Mouse (Mus musculus): ENCODE data around the gene Pnpla3. TPM values are rescaled to one million over a fixed set of nuclear protein-coding genes. Genes with fewer than 3 reads are reported as not detected.
"Not testable (repeated sequence)": the region's sequence is repeated elsewhere in the genome, so short reads cannot be mapped to it uniquely, and the experiment has no call there.

Pnpla3 gene
- 1 to 10 TPM; 1.9 to 2.9 TPM for total RNA-seq (2021)

DNA sequence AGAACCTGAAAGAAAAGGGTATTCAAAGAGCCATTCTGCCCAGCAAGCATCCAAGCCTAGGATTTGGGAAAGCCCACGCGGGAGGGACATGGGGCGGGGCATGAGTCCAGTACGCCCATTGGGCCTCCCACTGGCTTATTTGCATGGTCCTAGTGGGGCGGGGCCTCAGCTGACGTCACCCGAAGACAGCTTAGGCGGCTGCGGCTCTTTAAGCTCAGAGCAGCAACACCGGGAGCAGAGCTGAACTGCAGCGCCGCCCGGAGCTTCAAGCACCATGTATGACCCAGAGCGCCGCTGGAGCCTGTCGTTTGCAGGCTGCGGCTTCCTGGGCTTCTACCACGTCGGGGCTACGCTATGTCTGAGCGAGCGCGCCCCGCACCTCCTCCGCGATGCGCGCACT, at the start of gene Pnpla3:
Gene Pnpla3 (plus strand): TSS at position 238 of the 400 bp plus-strand sequence.
- DNase-seq: peak; percentile 93 to 94
- intact Hi-C loops (cut with DNase I): loop anchor here (5.0 kb wide), 1 partner anchor 95 kb away; no protein-coding TSS in a partner anchor

DNA sequence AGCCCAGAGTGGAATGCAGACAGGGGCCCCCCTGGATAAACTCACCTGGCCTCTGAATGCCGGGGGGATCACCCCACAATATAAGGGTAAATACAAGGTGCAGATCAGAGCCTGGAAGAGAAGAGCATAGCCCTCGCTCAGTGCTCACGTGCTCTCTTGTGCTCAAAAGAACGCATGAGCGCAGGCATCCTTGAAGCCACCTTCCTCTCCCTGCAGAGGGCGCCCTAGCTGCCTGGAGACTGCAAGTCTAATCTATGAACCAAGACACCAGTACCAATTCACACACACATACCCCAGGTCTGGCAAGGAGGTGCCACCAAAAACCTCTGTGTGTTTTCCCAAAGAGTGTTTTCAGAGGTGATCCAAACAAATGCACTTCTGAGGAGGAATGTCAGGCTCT, 47.0 kb upstream of the Pnpla3 start:
- intact Hi-C loops (cut with DNase I): loop anchor here (2.0 to 5.0 kb wide), 3 partner anchors 48 to 510 kb away; partner anchors contain the start of gene Samm50
- DNase-seq: peak in 1 of 2 experiments; percentile 24

DNA sequence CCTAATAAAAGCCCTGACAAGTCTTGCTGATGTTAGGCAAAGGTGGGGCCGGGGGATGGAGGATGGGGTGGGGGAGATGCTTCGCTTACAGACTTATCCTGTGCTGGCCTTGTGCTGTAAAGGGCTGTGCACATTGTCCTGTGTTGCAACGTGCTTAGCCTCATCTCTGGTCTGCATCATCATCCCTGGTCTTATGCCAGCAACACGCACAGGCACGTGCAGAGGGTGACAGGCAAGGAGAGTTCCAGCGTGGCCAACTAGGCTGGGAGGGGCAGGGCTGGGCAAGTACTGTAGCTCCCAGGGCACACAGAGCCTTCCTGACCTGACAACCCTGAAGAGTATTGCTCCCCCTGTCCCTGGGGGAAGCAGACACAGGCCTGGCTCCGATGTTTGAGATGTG, 46.6 kb upstream of the Pnpla3 start:
- intact Hi-C loops (cut with DNase I): loop anchor here (2.0 to 5.0 kb wide), 3 partner anchors 48 to 510 kb away; partner anchors contain the start of gene Samm50
- no peak for DNase-seq

DNA sequence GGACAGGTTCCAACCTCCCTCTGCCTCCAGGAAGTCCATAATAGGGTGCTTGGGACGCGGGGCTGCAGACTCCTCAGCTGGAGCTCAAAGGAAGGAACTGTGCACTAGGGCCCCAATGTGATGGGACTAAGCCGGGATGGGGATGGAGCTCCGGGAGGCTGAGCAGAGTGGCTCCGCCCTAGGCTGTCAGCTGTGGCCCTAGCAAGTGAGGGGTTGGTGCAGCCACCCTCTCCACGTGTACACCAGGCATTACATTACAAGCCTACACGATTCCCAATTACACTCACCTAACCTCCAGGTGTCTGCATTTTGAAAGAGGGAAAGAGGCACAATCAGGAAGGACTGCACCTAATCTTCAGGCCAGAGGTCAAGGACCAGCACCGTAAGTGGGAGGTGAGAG, 44.6 kb upstream of the Pnpla3 start, which contains the start of gene Pnpla5:
Gene Pnpla5 (minus strand): TSS at position 101 of the 400 bp plus-strand sequence.
- DNase-seq: no peak
- intact Hi-C loops (cut with DNase I): loop anchor here (5.0 kb wide), 1 partner anchor 69 kb away; the partner anchor contains the start of gene Samm50

DNA sequence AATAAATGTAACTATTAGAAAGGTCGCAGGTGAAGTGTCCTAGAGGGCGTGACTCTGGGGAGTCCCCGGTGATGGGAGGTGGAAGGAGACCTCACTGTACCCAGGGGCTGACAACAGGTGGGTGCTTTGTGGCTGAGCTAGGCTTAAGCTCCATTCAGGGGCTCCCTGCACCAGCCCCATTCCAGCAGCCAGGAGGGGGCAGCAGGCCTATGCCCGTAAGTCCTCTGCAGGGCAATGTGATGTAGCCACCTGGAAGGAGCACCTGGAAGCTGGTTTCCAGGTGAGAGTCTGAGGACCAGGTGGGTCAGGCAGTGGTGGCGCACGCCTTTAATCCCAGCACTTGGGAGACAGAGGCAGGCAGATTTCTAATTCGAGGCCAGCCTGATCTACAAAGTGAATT, 43.6 kb upstream of the Pnpla3 start:
- intact Hi-C loops (cut with DNase I): loop anchor here (5.0 kb wide), 1 partner anchor 68 kb away; the partner anchor contains the start of gene Samm50
- DNase-seq: no peak

DNA sequence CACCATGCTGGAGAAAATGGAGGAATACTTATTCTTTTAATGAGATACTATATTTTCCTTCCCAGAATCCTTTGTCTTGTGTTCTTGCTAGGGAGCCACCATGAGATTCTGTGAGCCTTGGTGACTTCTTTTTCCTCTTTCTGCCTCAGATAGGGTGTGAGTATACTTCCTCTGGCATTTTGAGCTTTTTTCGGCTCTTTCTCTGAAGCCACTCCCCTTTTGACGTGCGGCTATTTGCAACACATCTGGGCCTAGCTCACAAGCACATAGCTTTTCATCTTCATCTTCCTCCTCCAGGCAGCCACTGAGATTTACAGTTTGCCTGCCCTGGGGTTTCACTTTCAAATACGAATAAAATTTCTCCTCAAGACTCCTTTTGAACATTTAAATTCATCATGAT, 41.2 kb upstream of the Pnpla3 start:
- no peak for DNase-seq
- intact Hi-C loops (cut with DNase I): no loop called here

DNA sequence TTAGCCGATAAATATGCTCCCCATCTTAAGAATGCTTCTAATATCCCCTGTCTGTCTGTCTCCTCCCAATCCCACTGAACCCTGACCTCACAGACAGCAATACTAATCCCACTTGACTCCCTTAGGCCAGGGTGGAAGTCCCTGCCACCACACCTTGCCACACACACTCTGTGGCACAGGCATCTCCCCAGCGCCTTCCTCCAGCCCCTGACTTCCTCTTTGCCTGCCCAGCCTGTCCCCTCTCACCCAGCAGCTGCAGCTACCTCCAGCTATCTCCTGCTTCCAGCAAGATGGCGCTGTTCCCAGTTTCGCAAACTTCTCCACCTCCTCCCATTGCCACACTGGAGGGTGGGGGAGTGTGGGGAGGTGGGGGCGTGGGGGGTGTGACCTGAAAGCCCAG, 40.8 kb upstream of the Pnpla3 start:
- no peak for DNase-seq
- intact Hi-C loops (cut with DNase I): no loop called here

DNA sequence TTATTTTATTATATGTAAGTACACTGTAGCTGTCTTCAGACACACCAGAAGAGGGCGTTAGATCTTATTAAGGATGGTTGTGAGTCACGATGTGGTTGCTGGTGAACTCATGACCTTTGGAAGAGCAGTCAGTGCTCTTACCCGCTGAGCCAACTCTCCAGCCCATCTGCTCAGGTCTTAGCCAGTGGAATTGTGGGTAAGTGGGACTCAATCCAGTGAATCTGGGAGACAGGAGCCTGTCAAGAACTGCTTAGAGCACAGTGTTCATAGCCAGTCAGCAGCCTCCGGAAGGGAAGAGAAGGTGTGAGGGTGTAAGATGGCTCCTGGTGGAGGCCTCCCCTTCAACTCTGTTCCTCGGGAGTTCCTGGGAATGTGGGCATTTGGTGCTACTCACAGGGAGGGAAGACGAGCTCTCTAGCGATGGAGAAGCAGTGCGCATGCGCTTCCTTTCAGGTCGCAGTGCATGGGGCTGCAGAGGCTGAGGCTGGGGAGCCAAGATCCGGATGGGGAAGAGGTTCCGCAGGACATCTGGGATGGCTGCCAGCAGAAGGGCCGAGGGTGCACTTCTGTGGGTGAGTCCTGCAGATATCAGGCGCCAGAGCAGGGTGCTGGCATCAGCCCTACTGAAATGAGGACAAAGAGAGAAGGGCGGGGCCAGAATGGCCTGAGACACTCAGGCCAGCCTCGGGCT, 36.4 kb upstream of the Pnpla3 start:
- peak; percentile 70 to 72 for DNase-seq
- intact Hi-C loops (cut with DNase I): loop anchor here (10.0 kb wide), 1 partner anchor 294 kb away; no protein-coding TSS in a partner anchor

DNA sequence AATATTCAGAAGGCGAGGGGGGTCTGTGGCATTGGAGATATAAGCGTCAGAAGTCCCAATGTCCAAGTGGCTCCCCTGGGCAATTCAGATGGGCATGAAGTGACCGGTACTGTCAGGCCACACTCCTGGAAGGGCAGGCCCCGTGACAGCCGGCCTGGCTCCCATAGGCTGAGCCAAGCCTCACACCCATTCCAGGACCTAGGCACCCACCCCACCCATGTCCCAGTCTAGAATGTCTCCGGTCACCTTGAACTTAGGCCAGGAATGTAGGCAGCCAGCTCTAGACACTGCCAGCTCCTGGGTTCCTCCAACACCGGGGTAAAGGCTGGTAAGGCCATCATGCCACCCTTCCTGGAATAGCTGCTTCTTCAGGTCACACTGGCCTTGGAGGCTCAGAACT, 35.7 kb upstream of the Pnpla3 start:
- DNase-seq: peak; percentile 55 to 59
- intact Hi-C loops (cut with DNase I): loop anchor here (10.0 kb wide), 1 partner anchor 293 kb away; no protein-coding TSS in a partner anchor

DNA sequence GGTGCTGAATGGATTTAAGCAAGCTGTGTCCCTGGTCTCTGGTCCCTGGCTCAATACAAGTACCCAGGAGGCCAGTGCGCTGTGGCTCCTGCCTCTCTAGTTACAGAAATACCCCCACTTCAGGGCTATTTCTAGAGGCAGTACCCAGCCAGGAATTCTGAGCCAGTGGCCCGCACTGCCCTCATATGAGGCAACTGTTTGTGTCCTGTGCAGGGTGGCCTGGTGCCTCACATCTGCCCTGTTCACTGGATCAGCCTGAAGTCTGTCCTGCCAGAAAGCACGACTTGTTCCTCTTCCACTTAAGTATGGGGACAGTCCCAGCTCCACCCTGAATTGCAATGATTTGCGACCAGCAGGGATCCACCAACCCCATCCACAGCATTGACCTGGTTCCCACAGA, 34.2 kb upstream of the Pnpla3 start:
- peak; percentile 38 to 51 for DNase-seq
- intact Hi-C loops (cut with DNase I): loop anchor here (10.0 kb wide), 1 partner anchor 291 kb away; no protein-coding TSS in a partner anchor

DNA sequence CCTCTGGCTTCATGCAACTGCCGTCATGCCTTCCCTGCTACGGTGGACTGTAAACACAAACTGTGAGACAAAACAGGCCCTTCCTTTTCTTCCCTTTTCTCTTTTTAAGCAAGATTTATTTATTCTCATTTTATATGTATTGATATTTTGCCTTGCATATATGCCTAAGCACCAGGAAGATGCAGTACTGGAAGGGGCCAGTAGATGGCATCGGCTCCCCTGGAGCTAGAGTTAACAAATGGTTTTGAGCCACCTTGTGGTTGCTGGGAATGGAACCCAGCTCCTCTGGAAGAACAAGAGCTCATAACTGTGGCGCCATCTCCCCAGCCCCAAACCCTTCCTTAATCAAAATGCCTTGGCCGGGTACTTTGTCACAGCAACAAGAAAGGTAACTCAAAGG, 32.2 kb upstream of the Pnpla3 start:
- intact Hi-C loops (cut with DNase I): loop anchor here (10.0 kb wide), 1 partner anchor 289 kb away; no protein-coding TSS in a partner anchor
- DNase-seq: peak in 1 of 2 experiments; percentile 24

DNA sequence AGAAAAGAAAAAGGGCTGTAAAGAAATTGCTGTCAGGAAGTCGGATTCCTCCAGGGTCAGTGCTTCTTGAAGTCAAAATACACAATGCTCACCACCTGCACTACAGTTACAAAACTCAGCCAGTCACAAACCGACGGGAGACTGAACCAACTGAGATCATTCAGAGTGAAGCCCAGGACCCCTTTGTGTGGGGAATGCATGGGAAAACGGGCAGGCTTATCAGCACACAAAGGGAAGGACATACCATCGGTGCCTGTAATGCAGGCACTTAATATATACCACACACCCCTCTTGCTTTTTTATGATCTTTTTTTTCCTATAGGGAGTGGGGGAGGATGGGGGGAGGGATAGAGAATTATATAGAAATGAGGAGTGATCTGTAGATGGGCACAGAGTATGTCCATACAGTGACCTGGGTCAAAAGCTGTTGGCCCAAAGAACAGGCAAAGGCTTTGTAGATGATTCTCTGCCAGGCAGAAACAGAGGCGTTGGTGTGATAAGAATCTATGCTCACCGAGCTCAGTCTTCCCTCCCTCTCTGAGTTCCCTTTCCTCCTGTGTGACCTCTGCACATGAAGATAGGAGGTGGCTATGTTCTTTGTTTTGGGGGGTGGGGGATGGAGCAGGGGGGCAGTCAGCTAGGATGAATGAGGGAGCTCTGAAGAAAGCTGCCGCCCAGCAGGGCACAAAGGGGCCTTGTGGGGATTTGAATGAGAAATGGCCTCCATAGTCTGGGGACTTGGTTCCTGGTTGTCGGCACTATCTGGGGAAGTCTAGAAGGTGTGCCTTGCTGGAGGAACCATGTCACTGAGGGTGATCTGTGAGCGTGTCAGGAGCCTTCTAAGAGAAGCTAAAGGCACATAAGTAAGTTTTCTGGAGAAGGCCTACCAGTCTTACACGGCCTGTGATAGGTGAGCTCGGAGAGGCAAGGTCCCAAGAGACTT, 30.9 kb upstream of the Pnpla3 start:
- no peak for DNase-seq
- intact Hi-C loops (cut with DNase I): loop anchor here (2.0 to 10.0 kb wide), 2 partner anchors 58 to 288 kb away; no protein-coding TSS in a partner anchor

DNA sequence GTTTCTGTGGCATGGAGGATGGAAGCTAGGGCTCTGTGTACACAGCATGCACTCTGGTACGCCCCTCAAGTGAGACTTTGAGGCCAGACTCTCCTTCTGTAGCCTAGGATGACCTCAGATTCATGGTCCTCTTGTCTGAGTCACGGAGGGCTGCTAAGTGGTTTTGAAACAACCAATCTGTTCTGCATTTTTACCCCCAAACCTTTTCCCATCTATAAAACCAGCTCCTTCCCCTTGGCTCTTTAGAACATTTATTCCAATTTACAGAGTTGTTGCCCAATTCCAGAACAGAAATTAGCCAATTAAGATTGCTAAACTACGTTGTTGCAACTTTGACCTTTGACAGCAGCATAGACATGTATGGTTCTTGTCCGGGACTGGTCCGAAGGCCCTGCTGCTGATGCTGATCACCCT, 28.0 kb upstream of the Pnpla3 start:
- DNase-seq: no peak
- intact Hi-C loops (cut with DNase I): loop anchor here (10.0 kb wide), 1 partner anchor 285 kb away; no protein-coding TSS in a partner anchor

DNA sequence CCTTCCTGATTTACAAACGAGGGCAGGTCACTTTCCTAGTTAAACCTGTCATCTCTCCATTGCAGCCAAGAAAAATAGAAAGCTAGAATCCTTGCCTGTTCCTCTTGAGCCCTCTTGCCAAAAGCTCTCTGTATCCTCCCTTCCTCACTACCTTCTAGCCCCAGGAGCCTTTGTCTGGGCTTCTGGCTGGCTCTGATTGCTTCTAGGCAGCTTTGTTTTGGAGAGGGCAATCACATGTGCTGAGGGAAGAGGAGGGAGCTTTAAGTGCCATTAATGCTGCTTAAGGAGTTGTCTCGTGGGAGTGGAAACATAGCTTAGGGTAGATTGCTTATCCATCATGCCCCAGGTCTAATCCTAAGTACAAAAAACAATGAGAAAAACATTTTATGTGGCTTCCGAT, 27.5 kb upstream of the Pnpla3 start:
- DNase-seq: no peak
- intact Hi-C loops (cut with DNase I): no loop called here

DNA sequence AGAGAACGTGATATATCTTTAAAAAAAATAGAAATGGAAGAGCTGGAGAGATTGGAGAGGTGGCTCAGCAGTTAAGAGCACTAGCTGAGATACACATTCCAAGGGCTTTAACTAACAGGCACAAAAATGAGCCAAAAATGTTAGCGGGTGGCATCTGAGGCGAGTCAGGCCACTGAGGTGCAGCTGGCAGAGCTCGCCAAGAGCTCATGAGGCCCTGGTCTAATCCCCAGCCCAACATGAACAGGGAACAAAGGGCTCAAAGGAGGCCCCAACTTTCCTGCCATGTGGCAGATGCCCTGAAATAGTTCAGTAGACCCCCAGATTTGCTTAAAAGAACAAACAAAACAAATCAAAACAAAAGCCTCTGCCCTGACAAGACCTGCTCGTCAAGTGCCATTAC, 26.7 kb upstream of the Pnpla3 start:
- DNase-seq: no peak
- intact Hi-C loops (cut with DNase I): no loop called here

DNA sequence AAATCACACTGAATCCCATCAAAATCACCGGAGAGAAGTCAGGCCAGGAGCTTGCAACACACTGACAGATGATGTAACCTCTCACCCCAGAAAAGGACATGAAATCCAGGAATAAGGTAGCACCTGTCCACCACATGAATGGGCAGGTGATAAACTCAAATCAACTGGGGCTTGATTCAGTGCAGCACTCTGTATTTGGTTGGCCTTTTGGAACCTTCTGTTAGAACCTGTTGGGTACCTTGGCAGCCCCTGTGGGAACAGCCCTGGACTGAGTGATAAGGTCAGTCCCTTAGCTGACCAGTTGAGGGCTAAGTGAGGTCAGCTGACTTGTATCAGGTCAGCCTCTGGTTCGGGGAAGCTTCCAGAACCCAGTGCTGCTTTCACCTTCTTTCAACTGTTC, 11.5 kb upstream of the Pnpla3 start:
- intact Hi-C loops (cut with DNase I): no loop called here
- DNase-seq: no peak

DNA sequence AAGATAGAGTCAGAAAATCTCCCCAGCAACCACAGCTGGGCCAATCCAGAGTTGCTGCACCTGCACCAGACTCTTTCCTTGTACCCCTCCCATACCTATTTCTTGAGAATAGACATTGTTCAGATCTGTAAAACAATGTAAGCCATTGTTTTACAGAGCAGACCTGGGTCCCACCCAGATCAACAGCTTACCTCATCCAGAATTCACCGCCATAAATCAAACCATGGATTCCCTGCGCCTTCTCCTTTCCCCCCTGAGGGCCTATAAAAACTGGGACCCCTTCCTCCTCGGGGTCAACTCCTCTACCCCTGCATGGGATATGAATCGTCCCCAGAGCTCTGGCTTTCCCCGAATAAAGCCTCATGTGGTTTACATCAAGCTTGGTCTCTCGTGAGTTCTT, 10.1 kb upstream of the Pnpla3 start:
- intact Hi-C loops (cut with DNase I); DNase-seq: not testable (repeated sequence)

DNA sequence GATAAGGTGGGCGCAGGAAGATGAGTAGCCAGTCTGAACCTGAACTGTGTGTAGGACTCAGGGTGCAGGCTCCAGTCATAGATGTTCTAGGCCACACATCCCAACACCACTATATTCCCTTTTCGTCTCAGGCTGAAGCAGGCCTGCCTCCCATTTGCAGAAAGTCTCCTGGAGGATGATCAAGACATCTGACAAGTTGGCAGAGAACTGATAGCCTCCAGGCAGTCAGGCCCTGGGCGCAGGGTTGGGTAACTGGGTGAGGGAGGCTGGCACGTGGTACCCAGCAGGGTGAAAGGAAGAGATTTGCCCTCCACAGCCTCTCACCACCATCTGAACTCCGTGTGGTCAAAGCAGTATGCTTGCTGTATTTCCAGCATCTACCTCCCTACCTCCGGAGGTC, 5.8 kb upstream of the Pnpla3 start:
- intact Hi-C loops (cut with DNase I): no loop called here
- DNase-seq: no peak

DNA sequence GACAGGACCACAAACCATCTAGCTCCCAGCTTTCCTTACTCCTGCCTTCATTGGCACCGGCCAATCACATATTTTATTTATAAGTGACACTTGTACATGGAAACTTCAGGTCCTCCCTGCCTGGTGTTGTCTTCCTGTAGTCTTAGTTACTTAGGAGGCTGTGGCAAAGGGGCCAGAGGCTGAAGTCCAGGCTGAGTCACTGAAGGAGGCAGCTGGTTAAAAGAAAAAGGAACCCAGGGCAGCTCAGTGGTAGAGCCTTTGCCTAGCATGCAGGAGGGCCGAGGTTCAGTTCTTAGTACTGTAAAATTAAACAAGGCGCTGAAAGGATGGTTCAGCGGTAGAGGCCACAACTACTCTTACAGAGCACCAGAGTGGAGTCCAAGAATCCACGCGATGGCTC, 819 bp upstream of the Pnpla3 start:
- intact Hi-C loops (cut with DNase I): loop anchor here (5.0 kb wide), 1 partner anchor 95 kb away; no protein-coding TSS in a partner anchor
- no peak for DNase-seq

All from heart, postnatal 36 days (tissue).